Mouse (Mus musculus): ENCODE results near the gene Dyrk3. TPM values are rescaled to one million over a fixed set of nuclear protein-coding genes. Genes with fewer than 3 reads are reported as not detected.

Gene Dyrk3
- under 1 TPM; 0.29 to 0.49 TPM for polyA plus RNA-seq (2017; shearing (Covaris generic))

DNA sequence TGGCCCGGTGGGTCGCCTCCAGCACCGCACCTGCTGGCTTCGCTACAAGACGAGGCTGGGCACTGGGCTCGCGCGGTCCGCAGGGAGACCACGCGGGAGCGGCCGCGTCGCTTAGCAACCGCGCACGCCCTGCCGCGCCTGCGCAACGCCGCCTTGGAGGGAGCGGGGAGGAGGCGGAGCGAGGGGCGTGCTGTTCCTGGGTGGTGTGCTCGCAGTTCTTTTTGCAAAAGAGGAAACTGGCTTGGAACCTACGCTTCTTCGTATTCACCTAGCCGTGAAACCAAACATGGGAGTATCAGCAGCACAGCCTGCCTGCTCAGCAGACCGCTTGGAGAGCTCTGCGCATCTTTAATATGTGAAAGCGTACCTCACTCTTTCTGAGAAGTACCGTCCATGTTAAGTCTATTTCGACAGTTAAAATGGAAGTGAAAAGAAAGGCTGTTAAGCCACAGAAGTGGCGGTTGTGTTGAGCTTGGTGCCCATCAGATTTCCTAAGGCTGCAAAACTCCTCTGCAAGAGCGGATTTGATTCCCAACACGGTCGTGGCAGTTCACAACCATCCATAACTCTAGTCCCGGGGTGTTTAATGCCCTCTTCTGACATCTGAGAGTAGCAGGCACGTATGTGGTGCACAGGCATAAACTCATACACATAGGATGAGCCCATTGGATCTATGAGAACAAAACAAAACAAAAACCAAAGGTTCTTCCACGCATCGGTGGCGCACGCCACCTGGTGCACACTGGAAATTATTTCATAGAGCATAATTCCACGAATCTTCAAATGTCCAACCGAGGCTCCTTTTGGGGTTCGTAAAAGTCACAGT is at the start of gene Dyrk3:
Dyrk3 (minus strand) TSS at position 150 of the 826 bp plus-strand sequence.

DNA sequence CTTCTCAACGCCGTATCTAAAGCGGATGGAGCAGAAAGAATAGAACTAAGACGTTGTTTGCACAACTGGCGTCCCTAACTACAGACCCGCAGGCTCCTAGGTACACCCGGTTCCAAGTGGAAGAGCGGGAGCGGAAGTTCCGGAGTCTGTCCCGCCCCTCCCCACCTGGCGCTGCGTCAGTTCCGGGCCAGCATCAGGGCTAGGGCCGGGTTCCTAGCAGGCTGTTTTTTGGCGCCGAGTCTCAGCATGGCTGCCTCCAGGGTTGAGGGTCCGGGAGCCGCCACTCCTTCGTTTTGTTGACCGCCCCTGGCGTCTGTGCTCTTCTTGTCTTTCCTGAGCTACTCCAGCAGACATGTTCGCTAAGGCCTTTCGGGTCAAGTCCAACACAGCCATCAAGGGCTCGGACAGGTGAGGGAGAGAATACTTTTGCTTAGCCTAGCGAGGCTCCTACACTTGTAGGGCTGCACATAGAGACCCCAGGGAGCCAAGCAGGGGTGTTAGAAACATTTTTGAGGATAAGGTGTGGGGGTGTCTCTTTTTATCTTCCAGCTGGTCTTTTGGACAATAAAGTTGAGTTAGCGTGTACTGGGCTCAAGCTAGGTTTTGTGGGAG is 15.0 kb upstream of the Dyrk3 start, which contains the start of gene Eif2d:
Eif2d (plus strand) TSS at position 164 of the 612 bp plus-strand sequence.

GRCm38 (mm10) chr1:131097700-131098094 is 40.4 kb downstream of the Dyrk3 start, which contains the start of gene Mapkapk2:
Gene Mapkapk2, minus strand, starts transcription at chr1:131097826.

Other genes starting within 250 kb of the Dyrk3 start
- gene Il20, start 226.9 kb downstream of the Dyrk3 start, polyA plus RNA-seq (2017; shearing (Covaris generic)): not detected
- gene Il19, start 198.2 kb downstream of the Dyrk3 start, polyA plus RNA-seq (2017; shearing (Covaris generic)): not detected
- gene Il10, start 118.5 kb downstream of the Dyrk3 start, polyA plus RNA-seq (2017; shearing (Covaris generic)): 10 to 100 TPM in 1 of 2 experiments, 1 to 10 TPM in 1; 2.5 to 20.6 TPM
- gene Mapkapk2, start 40.5 kb downstream of the Dyrk3 start, polyA plus RNA-seq (2017; shearing (Covaris generic)): 100 to 1,000 TPM; 127 to 156 TPM
- gene Eif2d, start 14.8 kb upstream of the Dyrk3 start, polyA plus RNA-seq (2017; shearing (Covaris generic)): 100 to 1,000 TPM in 1 of 2 experiments, 10 to 100 TPM in 1; 73.0 to 104 TPM
- 100 to 1,000 TPM; 392 to 518 TPM for gene Rassf5, start 106.9 kb upstream of the Dyrk3 start, polyA plus RNA-seq (2017; shearing (Covaris generic))
- 100 to 1,000 TPM; 193 to 233 TPM for gene Ikbke, start 141.3 kb upstream of the Dyrk3 start, polyA plus RNA-seq (2017; shearing (Covaris generic))

Data from inflammation-experienced regulatory T-cells (primary cell).